Mouse (Mus musculus) frontal cortex, adult (tissue): ENCODE results near the gene Lamc1.
"Not testable (repeated sequence)": the region's sequence is repeated elsewhere in the genome, so short reads cannot be mapped to it uniquely, and the experiment has no call there.

Source experiments
- ATAC-seq: cut with Nextera tagmentation; 2 replicates; pipeline ENCODE4 v1.9.2; 2017; ENCODE audit warnings: mild to moderate bottlenecking, moderate library complexity, mixed read lengths; ENCODE audit not compliant: low TSS enrichment

Gene Lamc1

DNA sequence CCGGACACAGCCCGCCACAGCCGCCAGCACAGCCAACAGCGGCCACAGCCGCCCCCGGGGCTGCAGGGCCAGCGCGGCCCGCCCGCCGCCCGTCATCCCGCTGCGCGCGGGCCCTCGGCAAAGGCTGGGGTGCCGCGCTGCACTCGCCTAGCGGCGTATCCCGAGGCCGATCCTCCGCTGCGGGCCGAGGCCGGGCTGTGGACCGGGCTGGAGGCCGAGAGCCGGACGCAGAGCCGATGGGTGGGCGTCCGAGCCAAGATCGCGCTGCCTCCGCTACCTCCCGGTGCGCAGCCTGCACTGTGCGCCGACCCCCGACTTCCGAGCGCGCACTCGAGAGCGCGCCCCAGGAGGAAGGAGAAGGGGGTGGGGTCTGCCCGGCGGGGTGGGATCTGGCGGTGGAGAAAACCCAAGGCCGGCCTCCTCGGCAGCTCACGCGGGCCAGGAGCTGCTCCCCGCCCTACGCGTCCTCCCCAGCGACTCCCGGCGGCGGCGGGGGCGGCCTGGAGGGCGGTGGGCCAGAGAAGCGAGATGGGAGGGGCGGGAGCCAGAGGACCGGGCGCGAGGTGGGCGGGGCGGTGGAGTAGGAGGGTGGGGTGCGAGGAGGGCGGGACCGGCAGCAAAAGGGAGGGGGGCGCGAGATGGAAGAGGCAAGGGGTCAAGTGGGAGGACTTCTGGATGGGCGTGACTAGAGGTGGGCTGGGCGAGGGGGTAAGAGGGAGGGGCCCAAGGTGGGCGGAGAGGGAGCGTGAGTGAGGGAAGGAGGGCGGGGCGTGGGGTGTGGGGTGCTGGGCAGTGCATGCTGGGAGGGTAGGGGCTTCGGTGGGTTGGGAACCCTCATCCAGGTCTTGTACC, at the start of gene Lamc1:
Gene Lamc1 (minus strand): TSS at position 343 of the 852 bp plus-strand sequence.
- ATAC-seq = peak; percentile 66

- no peak for ATAC-seq
Observed at GRCm38 (mm10) chr1:153380746-153381282, 48.2 kb upstream of the Lamc1 start.

GRCm38 (mm10) chr1:153379832-153380231, 47.2 kb upstream of the Lamc1 start:
- no peak for ATAC-seq

DNA sequence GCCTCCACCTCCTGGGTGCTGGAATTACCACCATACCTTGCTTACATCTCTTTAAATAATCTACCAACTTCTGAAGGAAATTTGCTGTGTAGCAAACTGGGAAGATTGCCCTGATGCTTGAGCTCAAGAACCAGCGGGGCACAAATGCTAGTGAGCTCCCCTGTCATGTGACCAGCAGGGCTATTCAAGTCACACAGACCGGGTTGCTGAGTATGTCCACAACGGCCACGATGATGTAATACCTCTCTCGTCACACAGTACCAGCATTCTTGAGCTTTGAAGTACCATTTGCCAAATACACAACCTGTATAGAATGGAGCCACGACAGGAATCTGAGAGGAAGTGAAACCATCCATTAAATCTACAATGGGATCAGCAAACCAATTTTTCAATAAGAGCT, 46.0 kb upstream of the Lamc1 start:
- no peak for ATAC-seq

DNA sequence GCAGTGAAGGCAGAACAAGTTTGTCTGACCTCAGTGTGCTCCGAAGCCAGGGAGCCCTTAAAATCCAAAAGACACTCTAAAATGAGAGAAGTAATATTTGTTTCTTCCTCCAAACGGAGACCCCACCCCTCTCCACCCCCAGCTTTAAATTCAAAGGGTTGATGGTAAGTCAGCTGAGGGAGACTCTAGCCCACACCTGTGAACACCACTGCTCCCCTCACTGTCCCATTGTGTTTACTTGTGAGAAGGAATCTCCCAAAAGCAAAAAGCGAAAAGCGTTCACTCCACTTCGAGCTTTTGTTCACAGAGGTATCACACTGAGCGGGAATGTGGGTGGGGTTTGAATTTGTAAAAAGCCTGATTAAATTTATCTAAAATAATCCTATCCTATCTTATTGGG, 43.9 kb upstream of the Lamc1 start:
- no peak for ATAC-seq

GRCm38 (mm10) chr1:153374136-153374535, 41.5 kb upstream of the Lamc1 start:
- ATAC-seq = no peak

GRCm38 (mm10) chr1:153371846-153372245, 39.3 kb upstream of the Lamc1 start:
- ATAC-seq = no peak

DNA sequence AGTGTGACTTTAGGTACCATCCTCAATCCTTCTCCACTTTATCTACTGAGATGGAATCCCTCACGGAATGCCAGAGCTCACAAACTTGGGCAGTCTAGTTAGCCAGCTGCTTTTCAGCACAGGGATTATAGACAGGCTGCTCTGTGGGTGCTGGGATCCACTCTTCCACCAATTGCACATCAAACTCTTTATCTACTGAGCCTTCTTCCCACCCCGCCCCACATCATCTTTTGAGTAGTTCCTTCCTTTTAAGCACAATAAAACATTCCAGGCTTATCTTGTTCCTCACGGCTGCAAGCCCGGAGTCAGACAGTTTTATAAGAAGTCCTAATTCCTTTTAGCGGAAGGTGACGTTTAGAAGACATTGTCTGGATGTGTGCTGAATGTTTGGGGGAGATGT, 36.4 kb upstream of the Lamc1 start:
- no peak for ATAC-seq

DNA sequence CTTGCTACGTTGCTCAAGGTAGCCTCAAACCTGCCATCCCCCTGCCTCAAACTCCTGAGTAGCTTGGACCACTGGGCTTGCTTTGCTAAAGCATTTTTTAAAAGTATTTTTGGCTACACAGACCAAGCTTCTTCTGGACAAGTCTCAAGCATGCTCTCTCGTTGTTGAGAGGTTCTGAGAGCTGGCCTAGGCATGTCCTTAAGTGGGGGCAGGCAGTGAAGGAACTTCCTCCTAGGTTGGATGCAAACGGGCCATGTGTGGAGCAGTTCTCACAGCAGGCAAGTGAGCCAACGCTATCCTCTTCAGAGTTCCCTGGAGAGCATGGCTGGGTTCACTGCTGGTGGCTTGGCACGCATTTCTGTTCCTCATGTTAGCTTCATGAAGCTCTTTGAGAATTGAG, 34.5 kb upstream of the Lamc1 start:
- ATAC-seq = no peak

- ATAC-seq = no peak
Observed at GRCm38 (mm10) chr1:153361926-153362325, 29.3 kb upstream of the Lamc1 start.

DNA sequence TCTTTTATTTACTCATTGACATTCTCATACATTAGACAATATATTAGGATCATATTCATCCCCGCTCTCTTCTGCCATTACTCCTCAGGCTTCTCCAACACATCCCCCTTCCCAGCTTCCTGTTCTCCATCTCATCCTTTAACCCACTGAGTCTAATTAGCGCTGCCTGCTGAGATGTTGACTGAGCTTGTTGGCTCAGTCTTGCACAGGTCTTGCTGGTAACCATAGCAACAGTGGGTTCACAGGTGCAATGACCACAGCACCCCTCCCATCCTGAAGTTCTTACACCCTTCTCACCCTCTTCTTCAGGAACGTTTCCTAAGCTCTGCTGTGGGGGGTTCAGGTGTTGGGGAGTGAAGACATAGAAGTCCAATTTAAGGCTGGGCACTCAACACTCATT, 28.0 kb upstream of the Lamc1 start:
- no peak for ATAC-seq

GRCm38 (mm10) chr1:153357218-153357617, 24.6 kb upstream of the Lamc1 start:
- no peak for ATAC-seq

- ATAC-seq = no peak
Observed at GRCm38 (mm10) chr1:153354466-153354865, 21.9 kb upstream of the Lamc1 start.

DNA sequence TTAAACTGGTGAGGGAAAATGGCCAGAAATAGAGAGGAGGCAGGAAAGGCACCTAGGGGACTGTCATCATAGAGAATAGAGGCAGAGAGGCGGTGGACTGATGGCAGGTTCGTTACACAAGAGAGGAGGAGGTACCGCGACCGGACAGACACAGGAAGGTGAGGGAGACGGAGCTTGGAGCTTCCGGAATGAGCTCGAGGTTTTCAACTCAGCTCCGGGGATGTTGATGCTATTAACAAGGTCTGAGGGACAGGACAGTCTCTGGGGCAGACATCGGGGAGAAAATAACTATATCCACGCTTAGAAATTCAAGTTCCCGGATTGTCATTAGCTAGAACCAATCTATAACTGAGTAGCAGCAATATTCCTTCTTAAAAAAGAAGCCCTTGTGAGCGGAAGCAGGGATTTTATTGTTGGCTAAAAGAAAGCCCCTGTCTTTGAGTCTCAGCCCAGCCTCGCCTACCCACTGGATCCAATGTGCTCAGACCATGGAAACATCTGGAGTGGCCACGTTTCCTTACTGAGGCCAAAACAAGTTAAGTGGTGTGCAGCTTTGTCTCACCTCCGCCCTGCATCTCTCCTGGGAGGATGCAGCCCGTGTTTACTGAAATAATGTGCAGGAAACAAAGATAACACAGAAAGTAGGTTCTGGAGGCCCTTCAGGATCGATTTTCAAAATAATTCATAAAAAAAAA, 21.3 kb upstream of the Lamc1 start:
- ATAC-seq = no peak

- no peak for ATAC-seq
Observed at GRCm38 (mm10) chr1:153351034-153351433, 18.4 kb upstream of the Lamc1 start.

DNA sequence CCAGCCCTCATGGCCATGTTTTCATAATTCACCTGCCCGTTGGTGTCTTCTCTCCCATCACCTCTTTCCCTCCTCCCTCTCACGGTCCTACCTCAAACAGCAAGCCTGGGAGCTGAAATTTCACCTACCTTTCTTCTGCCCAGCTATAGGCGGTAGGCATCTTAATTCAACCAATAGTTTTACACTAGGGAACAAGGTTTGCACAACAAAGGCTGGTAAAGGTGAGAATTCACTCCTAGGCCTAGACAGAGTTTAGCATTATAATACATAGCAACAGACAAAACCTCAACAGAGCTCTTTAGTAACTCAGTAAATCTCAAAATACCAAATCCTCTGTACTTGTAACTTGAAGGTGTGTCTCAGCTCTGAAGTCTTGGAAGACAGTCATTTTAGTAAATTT, 15.1 kb upstream of the Lamc1 start:
- no peak for ATAC-seq

DNA sequence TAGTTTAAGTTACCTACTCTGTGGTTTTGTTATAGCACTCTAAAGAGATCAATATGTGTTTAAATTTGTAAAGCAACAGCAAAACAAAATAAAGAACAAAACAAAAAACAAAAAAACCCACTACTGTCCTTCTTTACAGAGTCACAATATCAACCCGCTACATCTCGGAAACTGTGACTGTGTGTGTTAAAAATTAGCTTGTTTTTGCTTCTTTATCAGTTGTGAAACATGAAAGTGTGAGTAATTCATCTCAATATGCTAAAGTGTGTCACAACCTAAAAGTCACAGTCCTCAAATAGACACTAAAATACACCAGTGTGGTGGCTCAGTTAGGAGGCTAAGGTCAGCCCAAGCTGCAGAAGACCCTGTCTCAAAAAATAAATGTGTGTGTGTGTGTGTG, 14.5 kb upstream of the Lamc1 start:
- no peak for ATAC-seq

- ATAC-seq = peak; percentile 27; the same call in 1 of the 2 replicates
Observed at GRCm38 (mm10) chr1:153345699-153346291, 13.2 kb upstream of the Lamc1 start.

DNA sequence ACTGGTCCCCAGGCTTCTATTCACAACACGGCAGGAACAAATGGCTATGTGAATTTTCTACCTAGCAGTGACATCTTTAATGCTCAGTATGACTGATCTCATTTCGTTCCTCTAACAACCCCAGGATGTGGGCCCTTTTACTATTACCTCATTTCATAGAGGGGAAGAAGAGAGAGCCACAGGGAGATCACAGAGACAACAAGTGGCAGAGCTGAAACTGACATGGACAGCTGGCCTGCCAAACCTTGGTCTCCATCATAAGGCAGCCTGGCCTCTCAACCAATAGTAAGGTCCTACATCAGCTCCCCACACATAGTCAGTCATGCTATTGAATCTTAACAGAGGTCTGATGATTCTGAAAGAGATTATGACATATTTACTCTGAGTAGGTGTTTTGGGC, 12.4 kb upstream of the Lamc1 start:
- ATAC-seq = no peak

DNA sequence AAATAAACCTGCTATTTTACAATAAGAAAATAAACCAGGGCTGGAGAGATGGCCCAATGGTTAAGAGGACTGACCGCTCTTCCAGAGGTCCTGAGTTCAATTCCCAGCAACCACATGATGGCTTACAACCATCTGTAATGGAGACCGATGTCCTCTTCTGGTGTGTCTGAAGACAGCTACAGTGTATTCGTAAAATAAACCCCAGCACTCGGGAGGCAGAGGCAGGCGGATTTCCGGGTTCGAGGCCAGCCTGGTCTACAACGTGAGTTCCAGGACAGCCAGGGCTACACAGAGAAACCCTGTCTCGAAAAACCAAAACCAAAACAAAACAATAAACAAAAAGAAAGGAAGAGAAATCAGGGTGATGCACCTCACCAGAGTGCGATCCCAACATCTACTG, 2.9 kb upstream of the Lamc1 start:
- not testable (repeated sequence) for ATAC-seq

- peak; percentile 60 for ATAC-seq
Observed at GRCm38 (mm10) chr1:153333296-153334121, 923 bp upstream of the Lamc1 start.
